Mouse (Mus musculus) midbrain, embryonic 12.5 days (tissue): ENCODE results near the gene Ccdc84. TPM values are rescaled to one million over a fixed set of nuclear protein-coding genes. Genes with fewer than 3 reads are reported as not detected.
"Not testable (repeated sequence)": the region's sequence is repeated elsewhere in the genome, so short reads cannot be mapped to it uniquely, and the experiment has no call there.

Source experiments
- ATAC-seq: fragments of 200-750 bp; cut with Nextera tagmentation; 2 replicates; pipeline ENCODE4 v1.8.0; 2017; ENCODE audit warnings: low read depth, moderate TSS enrichment, moderate library complexity; ENCODE audit not compliant: low FRiP score
- H3K27ac ChIP-seq: fragments of 300-500 bp; sonication (generic); replicated peaks from 2 replicates; pipeline ENCODE4 v1.5.1; 2016; ENCODE audit warnings: mild to moderate bottlenecking
- H3K27me3 ChIP-seq: fragments of 300-500 bp; sonication (generic); 2 replicates; pipeline ENCODE4 v1.6.1; 2016; ENCODE audit warnings: mild to moderate bottlenecking
- H3K36me3 ChIP-seq: fragments of 300-500 bp; sonication (generic); 2 replicates; pipeline ENCODE4 v1.6.1; 2016
- H3K4me1 ChIP-seq: fragments of 300-500 bp; sonication (generic); 2 replicates; pipeline ENCODE4 v1.6.1; 2016
- H3K4me2 ChIP-seq: fragments of 300-500 bp; sonication (generic); replicated peaks from 2 replicates; pipeline ENCODE4 v1.6.1; 2016; ENCODE audit warnings: mild to moderate bottlenecking, moderate library complexity
- H3K4me3 ChIP-seq: fragments of 300-500 bp; sonication (generic); 2 replicates; pipeline ENCODE4 v1.5.1; 2016; ENCODE audit warnings: mild to moderate bottlenecking
- H3K9ac ChIP-seq: fragments of 300-500 bp; sonication (generic); replicated peaks from 2 replicates; pipeline ENCODE4 v1.6.1; 2016; ENCODE audit warnings: mild to moderate bottlenecking, moderate library complexity
- H3K9me3 ChIP-seq: fragments of 300-500 bp; sonication (generic); 2 replicates; pipeline ENCODE4 v1.6.1; 2016; ENCODE audit warnings: mild to moderate bottlenecking
- WGBS: fragments of 180-500 bp; shearing (Covaris S2); methylation state at CpG from one replicate; pipeline ENCODE4 v1.1.7; 2016; 5-methylcytosine and 5-hydroxymethylcytosine counted together
- polyA plus RNA-seq: library from polyadenylated mRNA; unstranded; fragments of >200 nt; fragmentation: Nextera tagmentation; extraction: Ambion mirVana; gene quantifications from 2 replicates; pipeline ENCODE4 v1.2.1, GENCODE M21; 2016

The Ccdc84 gene
- polyA plus RNA-seq, 1 experiment from 2014 or later = 31.9 TPM

- Histone ChIP-seq H3K4me2 (no peak overlapping the region), H3K9ac (no peak overlapping the region), H3K36me3 (0 out of 2 replicates have a peak, but pooled peaks cover 9% of the 10 kb centered on the region), H3K4me1 (peaks cover 8% of the 10 kb centered on the region), H3K9me3 (no peaks in the 10 kb centered on the region), H3K27ac (no peak overlapping the region), H3K4me3 (no peak overlapping the region), H3K27me3 (no peaks in the 10 kb centered on the region)
- no peak for ATAC-seq
- 80% methylated on average over 5 of the region's 5 CpGs for WGBS
Measured at GRCm38 (mm10) chr9:44420280-44420898, 2.0 kb upstream of the Ccdc84 start.

- H3K4me3 ChIP-seq, H3K27ac ChIP-seq, H3K9ac ChIP-seq, ATAC-seq, H3K4me1 ChIP-seq, H3K4me2 ChIP-seq, H3K9me3 ChIP-seq, H3K27me3 ChIP-seq: not testable (repeated sequence)
- H3K36me3 ChIP-seq = 0 out of 2 replicates have a peak, but pooled peaks cover 10% of the 10 kb centered on the region
- 96% methylated on average over 9 of the region's 9 CpGs for WGBS
Measured at GRCm38 (mm10) chr9:44419730-44420129, 1.4 kb upstream of the Ccdc84 start.

GRCm38 (mm10) chr9:44417892-44418363 lies 441 bp downstream of the Ccdc84 start:
- ATAC-seq = peak; percentile 88
- Histone ChIP-seq H3K9me3 (no peaks in the 10 kb centered on the region), H3K4me2 (peak overlapping the region; percentile 94), H3K4me1 (peaks cover 8% of the 10 kb centered on the region), H3K9ac (peak overlapping the region; percentile 87), H3K36me3 (peaks cover 28% of the 10 kb centered on the region), H3K27me3 (no peaks in the 10 kb centered on the region), H3K4me3 (peak overlapping the region; percentile 84), H3K27ac (peak overlapping the region; percentile 80)
- WGBS = under 1% methylated on average over 38 of the region's 38 CpGs

- Histone ChIP-seq H3K27me3 (no peaks in the 10 kb centered on the region), H3K9me3 (no peaks in the 10 kb centered on the region), H3K4me2 (peak overlapping the region; percentile 94), H3K36me3 (peaks cover 33% of the 10 kb centered on the region), H3K9ac (peak overlapping the region; percentile 87), H3K4me1 (peaks cover 8% of the 10 kb centered on the region), H3K4me3 (peak overlapping the region; percentile 84), H3K27ac (peak overlapping the region; percentile 80; the same call in 1 of the 2 replicates)
- WGBS = 9% methylated on average over 26 of the region's 26 CpGs
- ATAC-seq = peak; percentile 75; the same call in 1 of the 2 replicates
Measured at GRCm38 (mm10) chr9:44417156-44417891, 1.0 kb downstream of the Ccdc84 start.

- WGBS = 81% methylated on average over 2 of the region's 2 CpGs
Measured at GRCm38 (mm10) chr9:44412781-44413180, 5.6 kb downstream of the Ccdc84 start.

GRCm38 (mm10) chr9:44412306-44412705 lies 6.1 kb downstream of the Ccdc84 start:
- WGBS = 87% methylated on average over 4 of the region's 4 CpGs
- no peak overlapping the region for H3K27ac ChIP-seq
- no peak overlapping the region for H3K4me2 ChIP-seq
- peaks cover 68% of the 10 kb centered on the region for H3K36me3 ChIP-seq
- H3K9me3 ChIP-seq = no peaks in the 10 kb centered on the region
- H3K4me1 ChIP-seq = peaks cover 14% of the 10 kb centered on the region
- H3K4me3 ChIP-seq = no peak overlapping the region
- no peak for ATAC-seq
- H3K9ac ChIP-seq = no peak overlapping the region
- H3K27me3 ChIP-seq = no peaks in the 10 kb centered on the region

More at GRCm38 (mm10) chr9:44412781-44413180, 5.6 kb downstream of the Ccdc84 start:
- H3K9ac ChIP-seq = no peak overlapping the region
- no peak overlapping the region for H3K4me2 ChIP-seq
- no peaks in the 10 kb centered on the region for H3K27me3 ChIP-seq
- no peak for ATAC-seq
- no peaks in the 10 kb centered on the region for H3K9me3 ChIP-seq
- peaks cover 68% of the 10 kb centered on the region for H3K36me3 ChIP-seq
- no peak overlapping the region for H3K27ac ChIP-seq
- no peak overlapping the region for H3K4me3 ChIP-seq
- peaks cover 19% of the 10 kb centered on the region for H3K4me1 ChIP-seq

- H3K36me3 ChIP-seq = peaks cover 68% of the 10 kb centered on the region
- H3K9ac ChIP-seq = no peak overlapping the region
- 87% methylated on average over 1 of the region's 1 CpGs for WGBS
- no peak overlapping the region for H3K4me3 ChIP-seq
- no peak overlapping the region for H3K27ac ChIP-seq
- H3K27me3 ChIP-seq = no peaks in the 10 kb centered on the region
- no peak for ATAC-seq
- no peaks in the 10 kb centered on the region for H3K9me3 ChIP-seq
- H3K4me2 ChIP-seq = no peak overlapping the region
- H3K4me1 ChIP-seq = peaks cover 10% of the 10 kb centered on the region
Measured at GRCm38 (mm10) chr9:44411601-44412130, 6.7 kb downstream of the Ccdc84 start.

- Histone ChIP-seq H3K27ac (no peak overlapping the region), H3K9me3 (no peaks in the 10 kb centered on the region), H3K4me1 (peaks cover 16% of the 10 kb centered on the region), H3K36me3 (peaks cover 63% of the 10 kb centered on the region), H3K9ac (no peak overlapping the region), H3K4me2 (no peak overlapping the region), H3K4me3 (no peak overlapping the region), H3K27me3 (no peaks in the 10 kb centered on the region)
- WGBS = 90% methylated on average over 2 of the region's 2 CpGs
- ATAC-seq = no peak
Measured at GRCm38 (mm10) chr9:44410647-44411336, 7.6 kb downstream of the Ccdc84 start.

- not testable (repeated sequence) for H3K27me3 ChIP-seq, H3K27ac ChIP-seq, ATAC-seq, H3K9me3 ChIP-seq
- Histone ChIP-seq H3K4me3 (peak overlapping the region; percentile 81), H3K36me3 (peaks cover 68% of the 10 kb centered on the region), H3K4me2 (peak overlapping the region; percentile 80), H3K4me1 (peaks cover 20% of the 10 kb centered on the region), H3K9ac (peak overlapping the region; percentile 81)
- WGBS = 80% methylated on average over 9 of the region's 9 CpGs
Measured at GRCm38 (mm10) chr9:44408693-44409092, 9.7 kb downstream of the Ccdc84 start.

GRCm38 (mm10) chr9:44407752-44408097 lies 10.6 kb downstream of the Ccdc84 start:
- H3K27ac ChIP-seq = peak overlapping the region; percentile 90
- H3K4me2 ChIP-seq = peak overlapping the region; percentile 80
- no peaks in the 10 kb centered on the region for H3K9me3 ChIP-seq
- H3K4me3 ChIP-seq = peak overlapping the region; percentile 81
- H3K36me3 ChIP-seq = peaks cover 68% of the 10 kb centered on the region
- peak overlapping the region; percentile 81 for H3K9ac ChIP-seq
- no peak for ATAC-seq
- no peaks in the 10 kb centered on the region for H3K27me3 ChIP-seq
- WGBS = 0% methylated on average over 24 of the region's 24 CpGs
- peaks cover 20% of the 10 kb centered on the region for H3K4me1 ChIP-seq

GRCm38 (mm10) chr9:44406906-44407751 lies 11.2 kb downstream of the Ccdc84 start, which contains the start of the genes Rps25 and Trappc4:
Gene Rps25 (plus strand): TSS chr9:44407139.
Gene Trappc4 (minus strand): TSS chr9:44407600.
- Histone ChIP-seq H3K4me2 (peak within 1 kb of the TSS; percentile 80), H3K27me3 (no peaks in the 10 kb centered on the region), H3K4me1 (peaks cover 20% of the 10 kb centered on the region), H3K4me3 (peak within 1 kb of the TSS; percentile 81), H3K9me3 (no peaks in the 10 kb centered on the region), H3K9ac (peak within 1 kb of the TSS; percentile 81), H3K36me3 (peaks cover 69% of the 10 kb centered on the region), H3K27ac (peak within 1 kb of the TSS; percentile 90)
- ATAC-seq = peak; percentile 96
- under 1% methylated on average over 51 of the region's 51 CpGs for WGBS
